Mouse (Mus musculus) liver (tissue): Measurements from ENCODE around the gene Col11a2.

Experiments used
- DNase-seq: peaks from one replicate; pipeline ENCODE4 v3.0.0-alpha.2; 2020; ENCODE audit warnings: mixed read lengths

Col11a2 gene

DNA sequence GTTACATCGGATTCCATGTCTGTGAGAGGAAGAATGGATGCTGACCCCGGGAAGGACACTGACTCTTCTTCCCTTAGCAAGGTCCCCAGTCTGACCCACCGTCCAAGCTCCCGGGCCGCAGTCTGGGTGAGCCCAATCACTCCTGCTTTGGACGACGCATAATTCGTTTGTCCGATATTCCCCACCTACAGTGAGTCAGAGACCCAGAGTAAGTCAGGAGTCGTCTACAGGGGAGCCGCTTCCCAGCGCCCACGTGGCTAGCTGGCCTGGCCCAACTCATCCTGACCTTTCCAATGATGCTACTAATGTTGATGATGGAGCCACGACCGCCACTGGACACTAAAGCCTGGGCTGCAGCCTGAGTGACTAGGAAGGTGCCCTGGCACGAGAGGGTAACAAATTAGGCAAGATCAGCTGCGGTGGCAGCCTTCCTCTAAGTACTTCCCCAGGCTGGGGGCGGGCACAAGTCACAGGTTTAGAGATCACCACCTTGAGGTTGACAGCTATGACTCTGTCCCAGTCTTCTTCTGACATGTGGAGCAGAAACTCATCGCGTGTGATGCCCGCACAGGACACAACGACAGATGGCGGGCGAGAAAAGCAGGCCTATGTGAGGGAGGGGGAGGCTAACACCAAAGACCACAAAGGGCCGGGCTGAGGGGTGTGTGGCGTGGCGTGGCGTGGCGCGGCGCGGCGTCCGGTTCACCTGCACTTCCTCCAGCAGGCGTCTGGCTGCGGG is 12.2 kb upstream of the Col11a2 start:
- peak; percentile 53 for DNase-seq

DNA sequence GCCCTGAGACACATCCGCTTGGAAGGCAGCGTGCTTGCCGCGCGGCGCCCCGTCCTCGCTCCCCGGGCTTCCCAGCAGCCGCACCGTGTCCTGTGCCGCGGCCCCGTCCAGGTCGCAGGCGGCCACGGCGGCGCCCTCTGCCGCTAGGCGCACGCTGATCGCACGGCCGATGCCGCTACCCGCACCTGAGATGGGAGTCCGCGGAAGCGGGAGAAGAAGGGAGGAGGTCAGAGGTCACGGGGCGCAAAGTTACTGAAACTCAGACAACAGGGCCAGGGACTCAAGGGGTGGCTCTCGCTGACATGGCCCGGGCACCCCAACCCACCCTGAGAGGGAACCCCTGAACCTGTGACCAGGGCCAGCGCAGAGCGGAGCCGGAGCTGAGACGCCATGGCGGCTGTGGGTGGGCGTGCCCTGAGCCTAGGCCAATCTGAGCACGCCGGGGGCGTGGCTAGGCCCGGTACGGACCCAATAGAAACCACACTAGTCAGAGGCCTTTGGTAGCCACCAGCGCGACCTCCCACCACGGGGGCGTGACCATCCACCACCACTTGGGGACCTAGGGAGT is 11.5 kb upstream of the Col11a2 start, which contains the start of gene H2-Ke6:
Gene H2-Ke6, minus strand, starts transcription at position 405 of the 568 bp plus-strand sequence.
- peak; percentile 96 for DNase-seq

DNA sequence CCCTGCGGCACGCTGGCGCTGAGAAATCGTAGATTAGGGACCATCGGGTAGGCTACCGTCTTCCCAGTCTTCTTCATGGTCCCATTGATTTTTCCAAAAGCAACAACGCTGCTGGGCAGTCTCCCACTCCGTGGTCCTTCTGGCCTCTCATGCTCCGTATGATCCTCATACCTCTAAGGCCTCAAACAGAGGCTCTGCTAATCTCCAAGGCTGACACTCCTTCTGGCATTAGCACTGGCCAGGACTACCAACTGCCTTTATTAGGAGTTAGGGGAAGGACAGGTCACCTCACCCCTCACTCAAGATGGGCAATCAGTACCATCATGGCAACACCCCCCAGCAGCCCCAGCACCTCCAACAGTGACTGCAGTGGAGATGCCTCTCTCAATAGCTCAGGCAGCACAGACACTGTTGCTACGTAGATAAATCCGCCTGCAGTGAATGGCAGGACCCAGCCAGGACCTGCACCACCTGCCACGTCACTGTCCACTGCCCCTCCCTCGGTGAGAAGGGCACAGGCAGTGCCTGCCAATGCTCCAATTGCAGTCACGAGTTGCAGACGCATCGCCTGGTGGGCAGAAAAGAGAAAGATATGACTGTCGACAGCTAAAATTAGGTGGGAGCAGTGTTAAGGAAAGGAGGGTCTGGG is 10.6 kb upstream of the Col11a2 start:
- DNase-seq = peak; percentile 2

DNA sequence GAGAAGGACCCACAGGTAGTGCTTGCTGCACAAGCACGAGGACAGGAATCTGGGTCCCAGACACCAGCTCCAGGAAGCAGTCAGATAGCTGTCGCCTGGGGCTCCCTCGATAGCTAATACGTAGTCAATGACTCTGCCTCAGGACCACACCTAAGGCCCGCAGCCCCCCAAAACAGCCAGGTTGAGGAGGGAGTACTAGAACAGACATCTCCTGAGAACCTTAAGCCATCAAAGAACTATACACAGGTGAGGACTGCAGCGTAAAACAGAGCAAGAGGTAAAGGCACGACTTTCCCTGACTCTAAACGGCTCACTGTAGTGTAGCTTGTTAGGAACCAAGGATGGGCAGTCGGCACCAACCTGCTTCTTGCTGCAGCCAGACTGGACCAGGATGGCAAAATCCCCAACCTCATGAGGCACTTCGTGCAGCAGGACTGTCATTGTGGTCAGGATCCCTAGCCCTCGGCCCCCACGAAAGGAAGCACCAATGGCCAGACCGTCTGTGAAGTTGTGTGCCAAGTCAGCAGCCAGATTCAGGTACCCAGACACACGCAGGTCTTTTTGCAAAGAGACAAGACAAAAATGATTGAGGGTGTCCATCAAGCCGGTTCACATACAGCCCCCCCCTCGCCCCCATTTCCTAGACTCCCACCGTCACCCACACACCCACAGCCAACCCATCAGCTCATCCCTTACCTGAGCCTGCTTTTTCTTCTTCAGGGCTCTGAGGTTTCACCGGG is 9.9 kb upstream of the Col11a2 start:
- no peak for DNase-seq

DNA sequence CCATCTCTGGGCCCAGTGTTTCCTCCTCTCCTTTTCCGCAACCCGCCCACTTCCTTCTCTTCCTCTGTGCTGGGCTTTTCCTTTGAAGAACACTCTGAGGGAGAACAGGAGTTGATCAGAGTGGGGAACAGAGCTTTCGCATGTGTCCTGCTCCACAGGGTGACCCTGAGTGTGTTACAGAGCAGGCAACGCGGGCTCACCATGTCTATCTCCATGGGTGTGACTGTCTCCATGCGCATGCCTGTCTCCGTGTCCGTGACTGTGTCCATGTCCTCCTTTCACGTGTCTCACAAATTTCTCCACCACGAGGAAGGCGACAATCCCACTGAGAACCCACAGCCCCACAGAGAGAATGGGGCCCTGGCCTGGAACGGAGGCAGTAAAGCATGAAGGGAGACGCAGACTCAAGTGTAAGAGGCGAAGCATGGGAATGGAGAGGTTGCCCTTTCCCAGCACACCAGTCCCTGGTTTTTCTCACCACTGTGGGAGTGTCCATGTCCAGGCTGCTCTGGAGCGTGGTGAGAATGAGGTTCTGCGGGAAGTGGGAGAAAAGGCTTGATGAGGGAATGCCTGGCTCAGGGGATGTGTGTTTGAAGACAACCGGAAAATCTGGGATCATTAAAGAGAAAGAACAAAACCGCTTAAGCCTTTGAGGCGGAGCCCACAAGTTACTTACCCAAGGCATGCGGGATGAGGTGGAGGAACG is 9.2 kb upstream of the Col11a2 start:
- DNase-seq = no peak

DNA sequence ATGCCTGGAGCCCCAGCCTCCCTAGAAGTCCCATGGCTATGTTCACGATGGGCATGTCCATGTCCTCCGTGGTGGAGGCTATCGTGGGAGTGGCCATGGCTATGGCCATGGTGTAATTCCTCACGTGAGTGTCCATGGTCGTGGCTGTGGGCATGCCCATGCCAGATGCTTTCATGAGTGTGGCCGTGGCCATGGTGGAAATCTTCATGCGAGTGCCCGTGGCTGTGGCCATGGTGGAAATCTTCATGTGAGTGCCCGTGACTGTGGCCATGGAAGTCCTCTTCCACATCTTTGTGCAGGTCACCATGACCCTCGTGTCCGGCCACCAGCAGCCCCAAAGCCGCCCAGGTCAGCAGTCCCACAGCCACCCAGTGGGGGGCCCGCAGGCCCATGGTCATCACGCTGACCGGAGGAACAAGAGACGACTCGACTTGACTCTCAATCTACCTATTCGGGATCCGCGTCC is 8.3 kb upstream of the Col11a2 start:
- no peak for DNase-seq

DNA sequence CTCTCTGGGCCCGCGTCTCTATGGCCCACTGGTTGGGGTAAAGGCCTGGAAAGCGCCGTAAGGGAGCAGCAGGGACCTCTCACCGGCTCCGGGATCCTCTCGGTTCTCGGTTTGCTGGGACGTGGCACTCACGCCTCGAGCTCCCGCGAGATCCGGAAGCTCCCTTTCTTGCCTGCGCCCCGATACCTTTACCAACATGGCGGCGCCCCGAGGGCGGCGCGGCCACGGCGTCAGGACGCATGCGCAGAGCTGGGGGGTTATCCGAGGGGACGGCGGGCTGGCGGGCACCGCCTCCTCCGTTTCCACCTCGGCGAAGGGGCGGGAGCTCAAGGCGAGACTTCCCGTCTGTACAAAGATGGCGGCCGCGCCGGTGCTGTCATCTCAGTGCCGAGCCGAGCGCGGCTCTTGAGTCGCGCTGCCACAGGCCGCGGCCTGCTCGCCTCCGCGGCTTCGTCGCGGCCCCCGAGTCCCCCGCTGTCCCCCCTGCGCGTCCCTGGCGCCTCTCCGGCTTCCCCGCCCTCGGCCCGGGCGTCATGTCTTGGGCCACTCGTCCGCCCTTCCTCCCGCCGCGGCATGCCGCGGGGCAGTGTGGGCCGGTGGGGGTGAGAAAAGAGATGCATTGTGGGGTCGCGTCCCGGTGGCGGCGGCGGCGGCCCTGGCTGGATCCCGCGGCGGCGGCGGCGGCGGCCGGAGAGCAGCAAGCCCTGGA is 7.6 kb upstream of the Col11a2 start, which contains the start of the genes Slc39a7 and Rxrb:
Gene Slc39a7, minus strand, starts transcription at position 218 of the 709 bp plus-strand sequence.
Gene Rxrb, plus strand, starts transcription at position 348 of the 709 bp plus-strand sequence.
- DNase-seq = peak; percentile 99

DNA sequence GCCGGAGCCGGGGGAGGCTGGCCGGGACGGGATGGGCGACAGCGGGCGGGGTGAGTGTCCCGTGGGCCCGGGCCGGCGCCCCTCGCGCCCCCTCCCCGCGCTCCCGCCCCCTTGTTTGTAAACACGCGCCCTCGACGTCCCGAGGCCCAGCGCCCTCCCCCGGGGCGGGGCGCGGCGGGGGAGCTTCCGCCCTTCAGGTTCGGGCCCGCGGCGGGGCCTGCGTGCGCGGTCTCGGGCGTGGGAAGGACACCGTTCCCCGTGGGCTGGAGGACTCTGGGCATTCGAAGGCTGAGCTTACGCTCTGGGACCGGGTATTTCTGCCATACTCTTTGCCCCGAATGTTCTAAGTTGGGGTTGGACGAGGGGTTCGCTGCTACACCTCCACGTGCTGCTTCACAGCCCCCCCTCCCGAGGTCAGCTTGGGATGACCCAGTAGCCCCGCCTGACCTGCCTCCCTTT is 7.0 kb upstream of the Col11a2 start:
- peak; percentile 80 for DNase-seq

DNA sequence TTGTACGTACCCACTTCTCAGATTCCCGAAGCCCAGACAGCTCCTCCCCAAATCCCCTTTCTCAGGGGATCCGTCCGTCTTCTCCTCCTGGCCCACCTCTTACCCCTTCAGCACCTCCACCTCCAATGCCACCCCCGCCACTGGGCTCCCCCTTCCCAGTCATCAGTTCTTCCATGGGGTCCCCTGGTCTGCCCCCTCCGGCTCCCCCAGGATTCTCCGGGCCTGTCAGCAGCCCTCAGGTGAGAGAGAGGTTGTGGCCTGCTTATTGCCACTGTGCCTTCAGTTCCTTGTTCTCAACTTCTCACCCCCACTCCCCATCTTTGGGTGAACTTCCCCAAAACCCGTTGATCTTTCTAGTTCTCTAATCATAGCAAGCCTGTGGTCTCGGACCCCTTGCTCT is 6.4 kb upstream of the Col11a2 start:
- no peak for DNase-seq

DNA sequence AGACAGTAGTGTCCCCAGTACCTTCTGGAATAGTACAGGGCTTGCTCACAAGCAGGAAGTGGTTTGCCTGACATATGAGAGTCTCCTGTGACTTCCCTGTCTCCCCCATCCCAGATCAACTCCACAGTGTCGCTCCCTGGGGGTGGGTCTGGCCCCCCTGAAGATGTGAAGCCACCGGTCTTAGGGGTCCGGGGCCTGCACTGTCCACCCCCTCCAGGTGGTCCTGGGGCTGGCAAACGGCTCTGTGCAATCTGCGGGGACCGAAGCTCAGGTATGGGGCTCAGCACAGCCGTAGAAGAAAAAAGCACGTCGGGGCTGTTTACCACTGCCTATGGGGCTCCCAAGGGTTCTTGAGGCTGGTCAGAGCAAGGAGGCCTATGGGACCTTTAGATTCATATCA is 5.8 kb upstream of the Col11a2 start:
- DNase-seq = no peak

DNA sequence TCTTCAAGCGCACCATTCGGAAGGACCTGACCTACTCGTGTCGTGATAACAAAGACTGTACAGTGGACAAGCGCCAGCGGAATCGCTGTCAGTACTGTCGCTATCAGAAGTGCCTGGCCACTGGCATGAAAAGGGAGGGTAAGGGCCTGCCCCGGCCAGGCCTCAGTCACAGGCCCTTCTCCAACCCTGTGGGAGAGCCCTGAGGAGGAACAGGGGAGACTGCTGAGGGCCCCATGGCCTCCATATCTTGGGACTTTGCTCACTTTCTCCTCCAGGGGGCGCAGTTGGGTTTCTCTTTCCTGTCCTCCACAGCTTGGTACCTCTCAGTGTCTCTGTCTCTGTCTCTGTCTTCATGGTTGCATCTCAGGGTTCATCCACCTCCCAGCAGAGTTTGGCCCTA is 5.2 kb upstream of the Col11a2 start:
- peak; percentile 77 for DNase-seq

DNA sequence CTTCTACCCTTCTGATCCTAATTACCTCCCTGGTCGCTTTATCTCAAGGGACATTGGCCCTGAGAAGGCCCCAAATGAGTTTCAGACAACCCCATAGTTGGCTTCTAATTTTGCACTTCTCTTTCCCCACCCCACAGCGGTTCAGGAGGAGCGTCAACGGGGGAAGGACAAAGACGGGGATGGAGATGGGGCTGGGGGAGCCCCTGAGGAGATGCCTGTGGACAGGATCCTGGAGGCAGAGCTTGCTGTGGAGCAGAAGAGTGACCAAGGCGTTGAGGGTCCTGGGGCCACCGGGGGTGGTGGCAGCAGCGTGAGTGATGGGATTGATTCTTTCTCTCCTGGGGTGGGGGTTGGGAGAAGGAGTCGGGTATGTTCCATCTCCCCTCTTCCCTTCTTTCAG is 3.7 kb upstream of the Col11a2 start:
- no peak for DNase-seq

DNA sequence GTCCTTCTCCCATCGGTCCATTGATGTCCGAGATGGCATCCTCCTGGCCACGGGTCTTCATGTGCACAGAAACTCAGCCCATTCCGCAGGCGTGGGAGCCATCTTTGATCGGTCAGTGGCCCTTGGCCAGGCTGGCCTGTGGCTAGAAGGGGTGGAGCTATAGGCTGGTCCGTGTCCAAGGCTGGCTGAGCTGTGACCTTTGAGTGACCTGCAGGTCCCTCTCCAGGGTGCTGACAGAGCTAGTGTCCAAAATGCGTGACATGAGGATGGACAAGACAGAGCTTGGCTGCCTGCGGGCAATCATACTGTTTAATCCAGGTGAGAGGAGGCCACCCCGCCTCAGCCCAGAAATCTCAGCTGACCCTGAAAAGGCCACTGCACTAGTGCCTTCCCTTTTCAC is 2.6 kb upstream of the Col11a2 start:
- DNase-seq = peak; percentile 37

DNA sequence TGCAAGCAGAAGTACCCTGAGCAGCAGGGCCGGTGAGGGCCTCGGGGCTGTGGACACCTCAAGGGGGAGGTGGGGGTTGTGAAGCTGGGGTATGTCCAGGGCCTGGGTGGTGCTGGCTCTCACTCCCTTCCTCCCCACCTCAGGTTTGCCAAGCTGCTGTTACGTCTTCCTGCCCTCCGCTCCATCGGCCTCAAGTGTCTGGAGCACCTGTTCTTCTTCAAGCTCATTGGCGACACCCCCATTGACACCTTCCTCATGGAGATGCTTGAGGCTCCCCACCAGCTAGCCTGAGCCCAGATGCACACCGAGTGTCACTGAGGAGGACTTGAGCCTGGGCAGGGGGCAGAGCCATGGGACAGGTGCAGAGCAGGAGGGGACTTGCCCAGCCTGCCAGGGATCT is 2.0 kb upstream of the Col11a2 start:
- DNase-seq = no peak

DNA sequence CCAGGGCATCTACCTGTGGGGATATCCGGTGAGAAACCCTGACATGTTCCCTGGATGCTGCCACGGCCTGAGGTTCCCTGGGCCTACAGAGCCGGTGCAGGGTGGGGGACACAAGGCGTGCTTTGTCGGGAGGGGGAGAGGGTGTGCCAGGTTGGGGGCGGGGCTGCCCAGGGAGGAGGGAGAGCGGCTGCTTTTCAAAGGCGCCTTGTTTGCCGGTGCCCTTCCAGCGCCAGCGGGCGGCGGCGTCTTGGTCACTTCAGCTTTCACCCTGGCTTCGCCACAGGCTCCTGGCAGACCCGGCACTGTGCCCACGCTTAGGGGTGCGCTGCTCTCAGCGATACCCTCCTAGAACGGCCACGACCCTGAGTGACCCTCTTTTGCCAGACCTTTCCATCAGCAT is 797 bp upstream of the Col11a2 start:
- peak; percentile 34 for DNase-seq

DNA sequence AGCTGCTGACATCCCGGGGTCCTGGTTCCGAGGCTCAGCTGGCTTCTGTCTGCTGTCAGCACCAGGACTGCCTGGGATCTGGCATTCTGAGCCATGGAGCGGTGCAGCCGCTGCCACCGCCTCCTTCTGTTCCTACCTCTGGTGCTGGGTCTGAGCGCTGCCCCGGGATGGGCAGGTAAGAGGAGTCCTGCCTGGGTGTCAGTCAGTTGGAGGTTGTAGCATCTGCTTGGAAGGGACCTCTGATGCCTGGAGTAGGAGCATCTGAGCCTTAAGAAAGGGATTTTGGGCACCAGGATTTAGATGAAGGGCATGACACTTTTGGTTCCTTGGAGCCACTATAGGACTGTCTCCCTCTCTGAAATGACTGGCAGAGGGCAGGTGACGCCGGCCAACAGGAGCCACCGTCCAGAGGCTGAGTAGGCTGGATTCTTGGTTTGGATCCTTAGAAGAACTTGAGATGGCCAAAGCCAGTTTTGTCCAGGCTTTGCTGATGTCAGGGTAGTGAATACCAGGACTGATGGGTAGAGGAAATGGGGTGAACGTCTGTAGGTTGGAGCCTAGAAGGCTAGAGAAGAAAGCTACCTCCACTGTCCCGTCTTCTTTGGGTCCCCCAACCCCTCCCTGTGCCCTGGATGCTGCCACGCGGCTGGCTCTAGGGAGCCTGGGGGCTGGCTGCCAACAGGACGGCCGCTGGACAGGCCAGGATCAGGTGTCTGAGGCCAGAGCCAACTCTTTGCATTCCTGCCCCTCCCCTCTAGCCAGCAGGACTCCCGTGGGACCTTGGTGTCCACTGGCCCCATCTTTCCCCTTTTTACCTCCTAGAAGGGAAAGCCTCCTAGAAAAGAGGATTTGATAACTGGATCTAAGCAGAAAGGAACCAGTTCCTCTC is 569 bp downstream of the Col11a2 start:
- DNase-seq = no peak

DNA sequence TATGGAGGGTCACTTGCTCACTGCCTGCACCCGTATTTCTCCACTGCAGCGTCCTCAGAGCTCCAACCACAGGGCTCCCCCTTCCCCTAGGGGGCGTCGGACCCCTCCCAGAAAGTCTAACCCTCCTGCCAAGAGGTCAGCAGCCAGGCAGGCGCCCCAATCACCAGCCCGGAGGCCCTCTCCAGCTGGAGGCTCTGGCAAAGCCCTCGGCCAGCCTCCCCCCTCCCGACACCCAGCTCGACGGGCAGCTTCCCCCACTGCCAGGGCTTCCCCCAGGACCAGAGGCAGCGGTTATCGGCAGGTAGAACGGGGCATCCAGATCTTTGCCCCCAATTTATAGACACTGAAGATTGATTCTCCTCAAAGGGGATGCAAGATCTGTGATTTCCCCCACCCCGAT is 6.7 kb downstream of the Col11a2 start:
- DNase-seq = no peak

DNA sequence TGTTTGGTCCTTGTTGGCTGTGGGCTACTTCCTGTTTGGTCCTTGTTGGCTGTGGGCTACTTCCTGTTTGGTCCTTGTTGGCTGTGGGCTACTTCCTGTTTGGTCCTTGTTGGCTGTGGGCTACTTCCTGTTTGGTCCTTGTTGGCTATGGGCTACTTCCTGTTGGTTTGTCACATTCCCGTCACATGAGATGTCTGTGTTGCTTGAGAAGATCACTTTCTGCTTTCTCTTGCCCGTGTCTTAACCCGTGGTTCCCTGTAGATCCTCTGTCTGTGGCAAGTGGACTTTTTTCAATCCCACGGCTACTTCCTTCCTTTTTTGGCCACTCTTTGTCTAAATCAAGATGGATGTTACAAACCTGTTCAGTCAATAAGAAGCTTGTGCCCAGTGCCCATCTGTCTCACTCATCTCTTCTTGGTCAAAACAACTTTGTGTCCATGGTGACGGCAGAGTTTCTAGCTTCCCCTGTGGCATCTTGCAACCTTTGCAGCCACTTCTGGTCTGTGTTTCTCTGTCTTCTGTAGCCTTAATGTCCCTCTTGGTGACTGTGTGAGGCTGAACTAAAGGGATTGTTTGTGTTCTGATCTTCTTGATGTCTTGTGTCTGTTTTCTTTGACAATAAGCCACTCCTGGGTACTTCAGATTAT is 8.3 kb downstream of the Col11a2 start:
- no peak for DNase-seq

DNA sequence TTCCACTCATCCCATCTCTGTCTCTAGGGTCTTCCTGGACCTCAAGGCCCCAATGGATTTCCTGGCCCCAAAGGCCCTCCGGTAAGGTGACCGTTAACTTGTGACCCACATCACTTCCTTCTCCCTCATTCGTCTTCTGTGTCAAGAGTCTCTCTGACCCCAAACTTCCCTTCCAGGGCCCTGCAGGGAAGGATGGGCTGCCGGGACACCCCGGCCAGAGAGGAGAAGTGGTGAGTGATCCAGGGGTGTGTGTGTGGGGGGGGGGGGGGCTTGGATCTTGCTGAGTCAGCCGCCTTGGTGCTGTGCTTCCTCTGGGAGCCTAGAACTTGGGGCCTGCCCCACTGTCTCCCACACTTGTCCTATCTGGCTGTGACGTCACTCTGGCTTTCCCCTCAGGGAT is 18.0 kb downstream of the Col11a2 start:
- DNase-seq = peak; percentile 36

DNA sequence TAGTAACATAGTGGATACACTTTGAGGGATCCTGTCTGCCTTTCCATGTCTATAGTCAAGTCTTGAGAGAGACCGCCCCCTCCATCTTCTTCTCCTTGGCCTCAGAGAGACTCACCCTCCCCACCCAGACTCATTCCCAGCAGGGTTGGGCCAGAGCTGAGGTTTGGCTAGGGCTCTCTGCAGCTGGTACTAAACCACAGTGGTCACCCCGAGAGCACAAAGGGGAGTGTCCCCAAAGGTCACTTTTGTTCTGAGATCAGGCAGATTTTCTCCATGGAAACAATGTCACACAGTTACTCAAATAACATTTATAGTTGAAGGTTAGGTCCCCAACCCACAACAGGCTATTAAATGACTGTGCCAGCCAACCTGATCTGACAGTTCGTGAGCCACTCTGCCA is 29.6 kb downstream of the Col11a2 start:
- DNase-seq = no peak
